Mouse (Mus musculus) regulatory T cell (primary cell): ENCODE results near the gene Gas2.

Source experiments
- in situ Hi-C: fragments of 300-600 bp; cut with MboI, MseI; formaldehyde crosslinking; loops from one replicate; pipeline ENCODE4 v1.15.1; 2025; ENCODE audit warnings: high pct_unique_total_duplicates

Gene Gas2

GRCm38 (mm10) chr7:51964681-51965080 is 102.9 kb downstream of the Gas2 start:
- in situ Hi-C loops: no loop called here

GRCm38 (mm10) chr7:51967581-51967980 is 105.8 kb downstream of the Gas2 start:
- in situ Hi-C loops: no loop called here

- in situ Hi-C loops: no loop called here
Measured at GRCm38 (mm10) chr7:51969379-51969778, 107.6 kb downstream of the Gas2 start.

GRCm38 (mm10) chr7:51972252-51972855 is 110.5 kb downstream of the Gas2 start:
- in situ Hi-C loops: no loop called here

- in situ Hi-C loops: no loop called here
Measured at GRCm38 (mm10) chr7:51973091-51973490, 111.3 kb downstream of the Gas2 start.

- in situ Hi-C loops: no loop called here
Measured at GRCm38 (mm10) chr7:51973526-51973925, 111.7 kb downstream of the Gas2 start.

- in situ Hi-C loops: loop anchor here (5.0 kb wide), 1 partner anchor 353 kb away; the partner anchor contains the start of gene Slc17a6
Measured at GRCm38 (mm10) chr7:51975181-51975580, 113.4 kb downstream of the Gas2 start.

GRCm38 (mm10) chr7:51979271-51979670 is 117.5 kb downstream of the Gas2 start:
- in situ Hi-C loops: loop anchor here (5.0 kb wide), 1 partner anchor 357 kb away; the partner anchor contains the start of gene Slc17a6

GRCm38 (mm10) chr7:51982303-51982702 is 120.5 kb downstream of the Gas2 start:
- in situ Hi-C loops: no loop called here

- in situ Hi-C loops: no loop called here
Measured at GRCm38 (mm10) chr7:51985763-51986162, 123.9 kb downstream of the Gas2 start.

GRCm38 (mm10) chr7:51986909-51987308 is 125.1 kb downstream of the Gas2 start:
- in situ Hi-C loops: no loop called here

- in situ Hi-C loops: no loop called here
Measured at GRCm38 (mm10) chr7:51991020-51991419, 129.2 kb downstream of the Gas2 start.

- in situ Hi-C loops: no loop called here
Measured at GRCm38 (mm10) chr7:52005511-52006295, 143.9 kb downstream of the Gas2 start, which contains the start of gene Svip. TSS of gene Svip (minus strand) at chr7:52006018.

GRCm38 (mm10) chr7:52006296-52006630 is 144.4 kb downstream of the Gas2 start:
- in situ Hi-C loops: no loop called here

- in situ Hi-C loops: no loop called here
Measured at GRCm38 (mm10) chr7:52007138-52007537, 145.3 kb downstream of the Gas2 start.

- in situ Hi-C loops: no loop called here
Measured at GRCm38 (mm10) chr7:52013457-52013856, 151.6 kb downstream of the Gas2 start.

GRCm38 (mm10) chr7:52015180-52015579 is 153.4 kb downstream of the Gas2 start:
- in situ Hi-C loops: no loop called here

GRCm38 (mm10) chr7:52015628-52016027 is 153.8 kb downstream of the Gas2 start, which contains the start of gene 1700015G11Rik:
TSS of gene 1700015G11Rik (minus strand) at chr7:52015728.
- in situ Hi-C loops: no loop called here

- in situ Hi-C loops: no loop called here
Measured at GRCm38 (mm10) chr7:52022039-52022438, 160.2 kb downstream of the Gas2 start.

- in situ Hi-C loops: no loop called here
Measured at GRCm38 (mm10) chr7:52024050-52024626, 162.3 kb downstream of the Gas2 start.

GRCm38 (mm10) chr7:52037600-52038582 is 176.1 kb downstream of the Gas2 start:
- in situ Hi-C loops: no loop called here
